Mouse (Mus musculus): ENCODE measurements around the gene Eras. TPM values are rescaled to one million over a fixed set of nuclear protein-coding genes. Genes with fewer than 3 reads are reported as not detected.
"Not testable (repeated sequence)": the region's sequence is repeated elsewhere in the genome, so short reads cannot be mapped to it uniquely, and the experiment has no call there.

Gene Eras
- total and polyA plus RNA-seq, 3 experiments, result not detected

DNA sequence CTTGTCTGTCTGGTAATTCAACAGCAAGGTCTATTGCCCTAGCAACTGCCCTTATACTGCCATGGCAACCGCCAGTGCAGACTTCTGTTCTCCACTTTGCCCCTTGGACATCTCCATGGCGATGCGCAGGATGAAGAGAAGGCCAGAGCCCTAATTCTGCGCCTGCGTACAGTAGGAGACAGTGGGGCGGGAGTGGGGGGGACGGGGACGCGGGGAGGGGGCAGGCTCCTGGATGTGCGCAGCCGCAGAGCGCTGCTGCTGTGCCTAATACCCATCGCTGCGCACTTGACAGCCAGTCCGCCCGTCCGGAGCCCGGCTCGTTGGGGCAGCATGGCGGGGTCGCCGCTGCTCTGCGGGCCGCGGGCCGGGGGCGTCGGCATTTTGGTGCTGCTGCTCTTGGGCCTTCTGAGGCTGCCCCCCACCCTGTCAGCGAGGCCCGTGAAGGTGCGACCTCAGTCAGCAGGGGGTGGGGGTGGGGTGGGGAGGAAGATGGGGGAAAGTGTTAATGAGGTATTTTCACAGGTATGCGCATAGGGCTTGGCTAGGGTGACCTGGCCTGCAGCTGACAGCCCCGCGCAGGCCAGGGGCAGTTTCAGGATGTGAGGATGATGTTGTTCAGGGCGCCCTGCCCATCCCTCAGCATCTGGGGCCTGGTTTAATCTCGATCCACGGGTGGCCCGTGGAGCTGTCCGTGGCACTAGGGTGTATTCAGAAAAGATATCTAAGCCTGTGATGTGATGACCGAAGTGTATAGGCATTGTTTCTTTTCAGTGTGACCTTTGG, 8.6 kb downstream of the Eras start, which contains the start of gene Pcsk1n:
Gene Pcsk1n (plus strand): TSS at position 222 of the 783 bp plus-strand sequence.
- Histone ChIP-seq H3K4me1 (ENCODE audit: insufficient read depth, low read depth, low read length) (no peaks in the 10 kb centered on the region), H3K27me3 (ENCODE audit: insufficient read depth, low read length) (peaks cover 39% of the 10 kb centered on the region), H3K36me3 (replicated peaks) (no peaks in the 10 kb centered on the region), H3K9me3 (replicated peaks) (no peaks in the 10 kb centered on the region), H3K4me3 (ENCODE audit: low read depth, low read length) (no peak within 1 kb of the TSS)
- TF ChIP-seq GATA1 (IDR thresholded peaks at IDR 0.05; ENCODE audit: borderline replicate concordance, low read length) (no peak), CTCF (IDR thresholded peaks at IDR 0.05; ENCODE audit: low read depth, low read length) (no peak), POLR2AphosphoS5 (IDR thresholded peaks at IDR 0.05; ENCODE audit: insufficient replicate concordance, low read depth, low read length) (no peak), TAL1 (conservative IDR thresholded peaks at IDR 0.05; ENCODE audit: low read depth, low read length) (no peak), GATA2 (IDR thresholded peaks at IDR 0.05; ENCODE audit: borderline replicate concordance, low read depth, low read length) (no peak)
- DNase-seq (ENCODE audit: low spot score) (no peak), ATAC-seq (ENCODE audit: extremely low read depth, insufficient number of reproducible peaks, low FRiP score, poor library complexity, severe bottlenecking) (no peak)

DNA sequence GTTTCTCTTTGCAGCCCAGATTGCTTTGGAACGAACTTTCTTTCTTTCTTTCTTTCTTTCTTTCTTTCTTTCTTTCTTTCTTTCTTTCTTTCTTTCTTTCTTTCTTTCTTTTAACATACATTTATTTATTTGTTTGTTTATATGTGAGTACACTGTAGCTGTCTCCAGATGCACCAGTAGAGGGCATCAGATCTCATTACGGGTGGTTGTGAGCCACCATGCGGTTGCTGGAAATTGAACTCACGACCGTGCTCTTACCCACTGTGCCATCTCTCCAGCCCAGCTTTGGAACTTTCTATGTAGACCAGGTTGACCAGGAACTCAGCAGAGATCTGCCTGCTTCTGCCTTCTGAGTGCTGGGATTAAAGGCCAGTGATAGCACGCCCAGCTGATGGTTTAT, 10.4 kb downstream of the Eras start:
- not testable (repeated sequence) for H3K4me1 ChIP-seq (ENCODE audit: insufficient read depth, low read depth, low read length); ATAC-seq (ENCODE audit: extremely low read depth, insufficient number of reproducible peaks, low FRiP score, poor library complexity, severe bottlenecking); H3K36me3 ChIP-seq (replicated peaks); H3K9me3 ChIP-seq (replicated peaks); DNase-seq (ENCODE audit: low spot score); H3K4me3 ChIP-seq (ENCODE audit: low read depth, low read length)
- peaks cover 27% of the 10 kb centered on the region for H3K27me3 ChIP-seq (ENCODE audit: insufficient read depth, low read length)

DNA sequence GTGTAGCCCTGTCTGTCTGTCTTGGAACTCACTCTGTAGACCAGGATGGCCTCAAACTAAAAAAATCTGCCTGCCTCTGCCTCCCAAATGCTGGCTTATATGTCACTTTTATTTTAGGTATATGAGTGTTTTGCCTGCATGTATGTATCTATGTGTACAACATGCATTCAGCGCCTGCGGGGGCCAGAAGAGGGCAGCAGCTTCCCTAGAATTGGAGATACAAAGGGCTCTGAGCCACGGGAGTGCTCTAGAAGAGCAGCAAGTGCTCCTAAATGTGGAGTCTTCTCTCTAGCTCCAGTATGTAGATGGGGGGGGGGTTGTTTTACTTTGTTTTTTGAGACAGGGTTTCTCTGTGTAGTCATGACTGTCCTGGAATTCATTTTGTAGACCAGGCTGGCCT, 12.7 kb downstream of the Eras start:
- not testable (repeated sequence) for H3K4me3 ChIP-seq (ENCODE audit: low read depth, low read length); ATAC-seq (ENCODE audit: extremely low read depth, insufficient number of reproducible peaks, low FRiP score, poor library complexity, severe bottlenecking); H3K36me3 ChIP-seq (replicated peaks); H3K4me1 ChIP-seq (ENCODE audit: insufficient read depth, low read depth, low read length); DNase-seq (ENCODE audit: low spot score); H3K9me3 ChIP-seq (replicated peaks)
- H3K27me3 ChIP-seq (ENCODE audit: insufficient read depth, low read length), result peaks cover 13% of the 10 kb centered on the region

DNA sequence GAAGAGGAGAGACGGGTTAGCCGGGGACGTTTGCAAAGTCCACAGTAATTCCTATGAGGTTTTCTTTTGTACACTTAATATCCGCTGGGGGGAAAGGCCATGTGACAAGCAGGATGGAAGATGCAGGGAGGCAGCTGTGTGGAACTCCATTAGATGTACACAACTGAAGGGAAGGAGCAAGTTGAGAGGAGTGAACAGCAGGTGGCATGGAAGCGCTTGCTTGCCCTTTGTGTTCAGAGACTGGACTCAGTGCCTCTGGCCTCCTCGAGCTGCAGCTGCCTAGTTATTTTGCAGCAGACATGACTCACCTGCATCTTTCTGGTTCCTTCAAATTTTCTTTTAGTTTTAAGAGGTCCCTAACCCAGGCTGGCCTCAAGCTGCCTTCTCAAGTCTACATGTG, 17.9 kb downstream of the Eras start:
- TF ChIP-seq TAL1 (conservative IDR thresholded peaks at IDR 0.05; ENCODE audit: low read depth, low read length) (no peak), GATA2 (IDR thresholded peaks at IDR 0.05; ENCODE audit: borderline replicate concordance, low read depth, low read length) (no peak), POLR2AphosphoS5 (IDR thresholded peaks at IDR 0.05; ENCODE audit: insufficient replicate concordance, low read depth, low read length) (no peak), CTCF (IDR thresholded peaks at IDR 0.05; ENCODE audit: low read depth, low read length) (no peak), GATA1 (IDR thresholded peaks at IDR 0.05; ENCODE audit: borderline replicate concordance, low read length) (no peak)
- Histone ChIP-seq H3K9me3 (replicated peaks) (no peaks in the 10 kb centered on the region), H3K27me3 (ENCODE audit: insufficient read depth, low read length) (no peaks in the 10 kb centered on the region), H3K4me1 (ENCODE audit: insufficient read depth, low read depth, low read length) (no peaks in the 10 kb centered on the region), H3K4me3 (ENCODE audit: low read depth, low read length) (no peak overlapping the region), H3K36me3 (replicated peaks) (peaks cover 24% of the 10 kb centered on the region)
- ATAC-seq (ENCODE audit: extremely low read depth, insufficient number of reproducible peaks, low FRiP score, poor library complexity, severe bottlenecking) (no peak), DNase-seq (ENCODE audit: low spot score) (no peak)

DNA sequence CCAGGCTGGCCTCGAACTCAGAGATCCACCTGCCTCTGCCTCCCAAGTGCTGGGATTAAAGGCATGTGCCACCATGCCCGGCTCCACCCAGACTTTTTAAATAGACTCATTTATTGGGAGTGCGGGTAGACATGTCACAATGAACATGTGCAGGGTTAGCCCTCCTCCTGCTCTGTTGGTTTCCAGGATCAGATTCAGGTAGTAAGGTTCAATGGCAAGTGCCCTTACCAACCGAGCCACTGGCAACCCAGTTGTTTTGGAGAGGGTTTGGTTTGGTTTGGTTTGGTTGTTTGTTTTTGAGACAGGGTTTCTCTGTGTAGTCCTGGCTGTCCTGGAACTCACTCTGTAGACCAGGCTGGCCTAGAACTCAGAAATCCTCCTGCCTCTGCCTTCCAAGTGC, 19.2 kb downstream of the Eras start, which contains the start of gene Gm10490:
Gene Gm10490 (plus strand): TSS at position 301 of the 400 bp plus-strand sequence.
- H3K27me3 ChIP-seq (ENCODE audit: insufficient read depth, low read length); H3K4me1 ChIP-seq (ENCODE audit: insufficient read depth, low read depth, low read length); H3K9me3 ChIP-seq (replicated peaks); H3K4me3 ChIP-seq (ENCODE audit: low read depth, low read length); ATAC-seq (ENCODE audit: extremely low read depth, insufficient number of reproducible peaks, low FRiP score, poor library complexity, severe bottlenecking); DNase-seq (ENCODE audit: low spot score): not testable (repeated sequence)
- peaks cover 32% of the 10 kb centered on the region for H3K36me3 ChIP-seq (replicated peaks)

DNA sequence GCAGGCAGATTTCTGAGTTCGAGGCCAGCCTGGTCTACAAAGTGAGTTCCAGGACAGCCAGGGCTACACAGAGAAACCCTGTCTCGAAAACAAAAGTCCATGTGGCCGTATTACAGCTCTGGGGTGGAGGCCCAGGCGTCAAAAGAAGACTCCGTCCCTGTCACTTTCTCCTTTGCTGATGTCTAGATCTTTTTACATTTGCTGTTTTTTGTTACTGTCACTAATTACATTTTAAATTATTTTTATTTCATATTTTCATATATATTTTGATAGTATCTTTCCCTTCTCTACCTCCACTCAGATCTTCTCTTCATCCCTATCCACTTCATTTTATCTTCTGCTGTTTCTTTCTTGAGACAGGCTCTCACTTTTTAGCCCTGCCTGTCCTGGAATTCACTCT, 20.7 kb downstream of the Eras start, which contains the start of gene Gm10491:
Gene Gm10491 (minus strand): TSS at position 101 of the 400 bp plus-strand sequence.
- ATAC-seq (ENCODE audit: extremely low read depth, insufficient number of reproducible peaks, low FRiP score, poor library complexity, severe bottlenecking), result no peak

DNA sequence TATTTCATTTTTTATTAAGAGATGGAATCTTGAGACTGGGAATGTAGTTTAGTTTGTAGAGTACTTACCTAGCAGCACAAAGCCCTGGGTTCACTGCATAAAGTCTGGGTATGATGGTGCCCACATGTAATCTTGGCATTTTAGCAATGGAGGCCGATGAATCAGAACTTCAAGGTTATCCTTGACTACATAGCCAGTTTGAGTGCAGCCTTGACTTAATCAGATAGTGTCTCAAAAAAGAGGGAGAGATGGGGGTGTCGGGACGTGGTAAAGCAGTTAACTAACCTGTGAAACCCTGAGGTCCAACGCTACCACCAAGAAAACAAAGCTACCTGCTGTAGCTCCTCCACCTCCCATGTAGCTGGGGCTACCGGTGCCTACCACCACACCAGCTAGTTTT, 24.0 kb downstream of the Eras start:
- Histone ChIP-seq H3K4me1 (ENCODE audit: insufficient read depth, low read depth, low read length) (peaks cover 9% of the 10 kb centered on the region; the same call in 1 of the 2 replicates), H3K4me3 (ENCODE audit: low read depth, low read length) (no peak overlapping the region), H3K27me3 (ENCODE audit: insufficient read depth, low read length) (no peaks in the 10 kb centered on the region), H3K36me3 (replicated peaks) (peaks cover 61% of the 10 kb centered on the region), H3K9me3 (replicated peaks) (no peaks in the 10 kb centered on the region)
- TF ChIP-seq TAL1 (conservative IDR thresholded peaks at IDR 0.05; ENCODE audit: low read depth, low read length) (no peak), POLR2AphosphoS5 (IDR thresholded peaks at IDR 0.05; ENCODE audit: insufficient replicate concordance, low read depth, low read length) (no peak)
- DNase-seq (ENCODE audit: low spot score), result no peak
- no peak for ATAC-seq (ENCODE audit: extremely low read depth, insufficient number of reproducible peaks, low FRiP score, poor library complexity, severe bottlenecking)

More for the DNA sequence above, 20.7 kb downstream of the Eras start, which contains the start of gene Gm10491:
- no peaks in the 10 kb centered on the region for H3K27me3 ChIP-seq (ENCODE audit: insufficient read depth, low read length)
- TF ChIP-seq POLR2AphosphoS5 (IDR thresholded peaks at IDR 0.05; ENCODE audit: insufficient replicate concordance, low read depth, low read length) (no peak), TAL1 (conservative IDR thresholded peaks at IDR 0.05; ENCODE audit: low read depth, low read length) (no peak), GATA2 (IDR thresholded peaks at IDR 0.05; ENCODE audit: borderline replicate concordance, low read depth, low read length) (no peak), CTCF (IDR thresholded peaks at IDR 0.05; ENCODE audit: low read depth, low read length) (no peak), GATA1 (IDR thresholded peaks at IDR 0.05; ENCODE audit: borderline replicate concordance, low read length) (no peak)
- no peak within 1 kb of the TSS for H3K4me3 ChIP-seq (ENCODE audit: low read depth, low read length)
- no peaks in the 10 kb centered on the region for H3K9me3 ChIP-seq (replicated peaks)
- peaks cover 44% of the 10 kb centered on the region for H3K36me3 ChIP-seq (replicated peaks)
- no peak for DNase-seq (ENCODE audit: low spot score)
- no peaks in the 10 kb centered on the region for H3K4me1 ChIP-seq (ENCODE audit: insufficient read depth, low read depth, low read length)

Measured in G1E (cell line).